Mouse (Mus musculus): ENCODE results near the gene Etv6. TPM values are rescaled to one million over a fixed set of nuclear protein-coding genes. Genes with fewer than 3 reads are reported as not detected.

The Etv6 gene
- polyA plus RNA-seq, 2 experiments: 13.9 to 16.5 TPM

DNA sequence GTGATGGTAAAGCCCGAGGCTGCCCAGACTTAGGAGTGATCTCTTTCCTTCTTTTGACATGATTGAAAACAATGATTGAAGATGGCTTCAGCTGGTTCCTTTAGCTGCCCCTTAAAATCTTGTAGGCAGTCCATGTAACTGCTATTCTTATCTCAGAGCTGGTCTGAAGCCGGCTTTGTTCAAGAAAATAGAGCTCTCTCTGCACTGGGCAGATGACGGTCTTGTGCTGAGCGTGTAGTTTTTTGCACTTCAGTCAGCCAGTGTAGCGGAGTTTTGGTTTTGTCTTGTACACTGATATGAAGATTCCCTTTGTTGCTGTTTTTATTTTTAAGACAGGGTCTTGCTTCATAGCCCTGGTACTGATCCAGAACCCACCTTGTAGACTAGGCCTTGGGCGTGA is 117.0 kb downstream of the Etv6 start:
- Histone ChIP-seq H3K27me3 (ENCODE audit: control insufficient read depth, insufficient read depth, low read length) (no peaks in the 10 kb centered on the region), H3K4me1 (ENCODE audit: control insufficient read depth, insufficient read depth, low read length) (peaks cover 49% of the 10 kb centered on the region), H3K27ac (replicated peaks; ENCODE audit: low read depth, low read length) (no peak overlapping the region), H3K9me3 (ENCODE audit: control insufficient read depth, low read length) (no peaks in the 10 kb centered on the region), H3K9ac (ENCODE audit: low read depth, low read length, severe bottlenecking) (no peak overlapping the region), H3K4me3 (replicated peaks; ENCODE audit: low read length) (no peak overlapping the region), H3K4me2 (replicated peaks; ENCODE audit: low read depth, low read length, severe bottlenecking) (no peak overlapping the region), H3K36me3 (ENCODE audit: control insufficient read depth, insufficient read depth, low read length) (no peaks in the 10 kb centered on the region)
- DNase-seq (ENCODE audit: low spot score) (no peak), ATAC-seq (ENCODE audit: low FRiP score, low read depth) (no peak)
- 88% methylated on average over 6 of the region's 6 CpGs for WGBS
- TF ChIP-seq POLR2A (IDR thresholded peaks at IDR 0.05; ENCODE audit: borderline replicate concordance, extremely low read depth, insufficient read depth, insufficient read length): no peak

DNA sequence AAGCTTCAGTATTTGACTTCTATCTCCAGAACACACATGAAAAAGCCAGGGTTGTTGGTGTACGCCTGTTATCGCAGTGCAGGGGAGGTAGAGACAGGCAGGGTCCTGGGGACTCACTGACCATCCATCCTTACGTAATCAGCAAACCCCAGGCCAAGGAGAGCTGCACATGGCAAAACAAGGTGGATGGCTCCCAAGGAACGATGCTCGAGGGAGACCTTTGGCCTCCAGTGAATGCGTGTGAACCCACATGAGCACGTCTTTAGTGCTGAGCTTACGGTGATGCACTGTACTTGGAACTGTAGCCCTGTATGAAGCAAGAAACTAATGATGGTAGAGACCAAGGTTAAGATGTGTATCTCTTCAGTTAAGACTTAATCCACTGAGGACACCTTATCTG is 119.2 kb downstream of the Etv6 start:
- no peaks in the 10 kb centered on the region for H3K36me3 ChIP-seq (ENCODE audit: control insufficient read depth, insufficient read depth, low read length)
- TF ChIP-seq POLR2A (IDR thresholded peaks at IDR 0.05; ENCODE audit: borderline replicate concordance, extremely low read depth, insufficient read depth, insufficient read length): no peak
- WGBS: 93% methylated on average over 8 of the region's 8 CpGs
- no peaks in the 10 kb centered on the region for H3K9me3 ChIP-seq (ENCODE audit: control insufficient read depth, low read length)
- no peak overlapping the region for H3K27ac ChIP-seq (replicated peaks; ENCODE audit: low read depth, low read length)
- H3K4me3 ChIP-seq (replicated peaks; ENCODE audit: low read length): no peak overlapping the region
- ATAC-seq (ENCODE audit: low FRiP score, low read depth) (no peak), DNase-seq (ENCODE audit: low spot score) (no peak)
- peaks cover 50% of the 10 kb centered on the region for H3K4me1 ChIP-seq (ENCODE audit: control insufficient read depth, insufficient read depth, low read length)
- H3K9ac ChIP-seq (ENCODE audit: low read depth, low read length, severe bottlenecking): no peak overlapping the region
- no peak overlapping the region for H3K4me2 ChIP-seq (replicated peaks; ENCODE audit: low read depth, low read length, severe bottlenecking)
- H3K27me3 ChIP-seq (ENCODE audit: control insufficient read depth, insufficient read depth, low read length): no peaks in the 10 kb centered on the region

DNA sequence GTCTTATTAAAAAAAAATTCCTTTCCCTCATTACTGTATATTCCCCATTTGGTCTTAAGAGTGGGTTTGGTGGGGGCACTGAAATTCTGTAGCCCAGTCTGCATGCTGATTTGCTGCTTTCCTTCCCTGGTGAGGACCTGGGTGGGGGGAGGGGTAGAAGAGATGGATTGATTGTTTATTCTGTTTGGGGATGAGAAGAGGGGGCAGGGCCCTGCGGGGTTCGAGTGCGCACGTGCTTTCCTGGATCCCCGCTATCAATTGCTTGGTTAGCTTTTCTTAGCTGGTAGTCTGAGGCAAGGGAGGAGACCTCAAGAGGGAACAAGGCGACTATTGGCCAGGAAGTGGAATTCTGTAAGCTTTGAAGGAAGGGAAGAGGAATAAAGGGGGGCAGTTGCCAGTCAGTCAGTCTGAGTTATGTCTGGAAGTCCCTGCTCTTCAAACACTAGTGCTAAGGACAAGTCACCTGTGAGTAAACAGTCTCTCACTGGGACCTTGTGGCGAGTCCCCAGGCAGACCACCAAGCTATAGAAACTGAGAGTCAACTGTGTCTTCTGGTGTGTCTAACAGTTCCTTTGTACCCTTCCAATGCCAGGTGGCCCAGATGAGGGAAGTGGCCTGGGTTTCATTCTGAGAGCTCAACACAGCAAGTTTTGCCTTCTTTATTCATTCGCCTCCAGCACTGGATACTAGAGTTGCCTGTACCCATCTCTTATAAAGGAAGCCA is 120.6 kb downstream of the Etv6 start:
- 45% methylated on average over 8 of the region's 8 CpGs for WGBS
- Histone ChIP-seq H3K27me3 (ENCODE audit: control insufficient read depth, insufficient read depth, low read length) (no peaks in the 10 kb centered on the region), H3K4me1 (ENCODE audit: control insufficient read depth, insufficient read depth, low read length) (peaks cover 56% of the 10 kb centered on the region), H3K4me2 (replicated peaks; ENCODE audit: low read depth, low read length, severe bottlenecking) (no peak overlapping the region), H3K4me3 (replicated peaks; ENCODE audit: low read length) (no peak overlapping the region), H3K27ac (replicated peaks; ENCODE audit: low read depth, low read length) (no peak overlapping the region), H3K9ac (ENCODE audit: low read depth, low read length, severe bottlenecking) (no peak overlapping the region), H3K36me3 (ENCODE audit: control insufficient read depth, insufficient read depth, low read length) (no peaks in the 10 kb centered on the region), H3K9me3 (ENCODE audit: control insufficient read depth, low read length) (no peaks in the 10 kb centered on the region)
- ATAC-seq (ENCODE audit: low FRiP score, low read depth) (no peak), DNase-seq (ENCODE audit: low spot score) (no peak)
- TF ChIP-seq POLR2A (IDR thresholded peaks at IDR 0.05; ENCODE audit: borderline replicate concordance, extremely low read depth, insufficient read depth, insufficient read length): no peak

DNA sequence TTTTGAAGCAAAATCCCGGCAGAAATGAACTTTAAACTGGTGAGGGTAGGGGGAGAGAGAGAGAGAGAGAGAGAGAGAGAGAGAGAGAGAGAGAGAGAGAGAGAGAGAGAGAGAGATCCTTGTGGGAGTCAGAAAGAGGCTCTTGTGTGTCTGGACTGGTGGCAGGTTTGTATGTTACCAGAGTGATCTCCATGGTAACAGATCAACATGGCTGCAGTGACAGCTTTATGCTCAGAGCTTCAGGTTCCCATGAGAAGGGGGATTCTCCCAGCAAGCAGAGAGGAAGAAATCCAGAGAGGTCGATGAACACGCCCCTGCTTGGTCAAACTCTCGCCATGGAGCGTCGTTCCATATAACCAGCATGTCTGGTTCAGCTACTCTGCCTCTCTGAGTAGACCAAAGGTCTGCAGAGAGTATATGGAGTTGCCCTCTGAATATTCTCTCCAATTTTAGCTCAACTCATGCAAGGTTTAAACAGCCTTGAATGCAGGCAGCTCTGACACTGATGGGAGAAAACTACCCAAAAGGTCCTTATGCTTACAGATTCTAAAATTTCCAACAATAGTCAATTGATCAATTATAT is 122.1 kb downstream of the Etv6 start:
- ATAC-seq (ENCODE audit: low FRiP score, low read depth) (0 out of 2 replicates have a peak, but pooled peaks have one; percentile 35), DNase-seq (ENCODE audit: low spot score) (peak; percentile 39)
- no peaks in the 10 kb centered on the region for H3K9me3 ChIP-seq (ENCODE audit: control insufficient read depth, low read length)
- no peak overlapping the region for H3K4me2 ChIP-seq (replicated peaks; ENCODE audit: low read depth, low read length, severe bottlenecking)
- no peak for TF ChIP-seq POLR2A (IDR thresholded peaks at IDR 0.05; ENCODE audit: borderline replicate concordance, extremely low read depth, insufficient read depth, insufficient read length)
- no peak overlapping the region for H3K27ac ChIP-seq (replicated peaks; ENCODE audit: low read depth, low read length)
- H3K27me3 ChIP-seq (ENCODE audit: control insufficient read depth, insufficient read depth, low read length): no peaks in the 10 kb centered on the region
- peaks cover 49% of the 10 kb centered on the region for H3K4me1 ChIP-seq (ENCODE audit: control insufficient read depth, insufficient read depth, low read length)
- no peak overlapping the region for H3K4me3 ChIP-seq (replicated peaks; ENCODE audit: low read length)
- H3K9ac ChIP-seq (ENCODE audit: low read depth, low read length, severe bottlenecking): no peak overlapping the region
- no peaks in the 10 kb centered on the region for H3K36me3 ChIP-seq (ENCODE audit: control insufficient read depth, insufficient read depth, low read length)
- 57% methylated on average over 6 of the region's 6 CpGs for WGBS

DNA sequence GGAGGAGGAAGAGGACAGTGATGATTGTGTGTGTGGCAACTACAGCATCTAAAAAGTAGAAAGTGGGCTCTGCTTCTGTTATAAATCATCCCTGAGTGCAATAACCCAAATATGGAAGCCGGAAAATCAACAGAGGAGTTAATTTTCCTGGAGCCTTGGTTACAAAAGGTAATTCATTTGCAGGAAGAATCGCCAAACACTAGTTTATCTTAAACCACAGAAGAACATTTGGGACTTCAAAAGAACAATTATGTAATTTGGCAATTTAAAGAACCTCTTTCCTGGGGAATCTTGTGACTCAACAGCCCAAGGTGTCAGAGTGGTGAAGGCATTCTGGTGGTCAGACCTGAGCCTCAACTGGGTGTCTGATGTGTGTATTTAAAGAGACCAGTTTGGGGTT is 122.7 kb downstream of the Etv6 start:
- H3K27ac ChIP-seq (replicated peaks; ENCODE audit: low read depth, low read length): no peak overlapping the region
- no peak overlapping the region for H3K9ac ChIP-seq (ENCODE audit: low read depth, low read length, severe bottlenecking)
- TF ChIP-seq POLR2A (IDR thresholded peaks at IDR 0.05; ENCODE audit: borderline replicate concordance, extremely low read depth, insufficient read depth, insufficient read length): no peak
- H3K4me1 ChIP-seq (ENCODE audit: control insufficient read depth, insufficient read depth, low read length): peaks cover 49% of the 10 kb centered on the region
- no peaks in the 10 kb centered on the region for H3K27me3 ChIP-seq (ENCODE audit: control insufficient read depth, insufficient read depth, low read length)
- ATAC-seq (ENCODE audit: low FRiP score, low read depth) (no peak), DNase-seq (ENCODE audit: low spot score) (no peak)
- no peak overlapping the region for H3K4me3 ChIP-seq (replicated peaks; ENCODE audit: low read length)
- no peaks in the 10 kb centered on the region for H3K36me3 ChIP-seq (ENCODE audit: control insufficient read depth, insufficient read depth, low read length)
- H3K9me3 ChIP-seq (ENCODE audit: control insufficient read depth, low read length): no peaks in the 10 kb centered on the region
- no peak overlapping the region for H3K4me2 ChIP-seq (replicated peaks; ENCODE audit: low read depth, low read length, severe bottlenecking)
- WGBS: 70% methylated on average over 2 of the region's 2 CpGs
